Mouse (Mus musculus): ENCODE measurements at regions not wholly inside any gene's neighbourhood (a gene's known extent, or its start where the extent isn't known, plus 50 kb on each side); places are given as distances from the start of the nearest gene placed in this dataset.
A peak's percentile ranks its signal among the peaks of the same experiment; 100 is the strongest.

- DNase-seq (ENCODE audit: low spot score), result no peak
Measured at GRCm38 (mm10) chr6:107894296-107895090, 170.4 kb upstream of the Setmar start.

- DNase-seq (ENCODE audit: low spot score), result no peak
Measured at GRCm38 (mm10) chr6:107910576-107910975, 154.3 kb upstream of the Setmar start.

GRCm38 (mm10) chr6:107911387-107911786 lies 153.5 kb upstream of the Setmar start:
- no peak for DNase-seq (ENCODE audit: low spot score)

- DNase-seq (ENCODE audit: low spot score), result no peak
Measured at GRCm38 (mm10) chr6:107923528-107924199, 141.2 kb upstream of the Setmar start.

- DNase-seq (ENCODE audit: low spot score), result no peak
Measured at GRCm38 (mm10) chr6:107924200-107924735, 140.6 kb upstream of the Setmar start.

- DNase-seq (ENCODE audit: low spot score), result no peak
Measured at GRCm38 (mm10) chr6:107930439-107931173, 134.2 kb upstream of the Setmar start.

- DNase-seq (ENCODE audit: low spot score), result no peak
Measured at GRCm38 (mm10) chr6:107931174-107931557, 133.7 kb upstream of the Setmar start.

GRCm38 (mm10) chr6:107936075-107936635 lies 128.7 kb upstream of the Setmar start:
- no peak for DNase-seq (ENCODE audit: low spot score)

- DNase-seq (ENCODE audit: low spot score), result no peak
Measured at GRCm38 (mm10) chr6:107968694-107969093, 96.2 kb upstream of the Setmar start.

GRCm38 (mm10) chr6:107998921-107999690 lies 65.7 kb upstream of the Setmar start:
- peak; percentile 18 for DNase-seq (ENCODE audit: low spot score)

GRCm38 (mm10) chr6:108003231-108003630 lies 61.6 kb upstream of the Setmar start:
- DNase-seq (ENCODE audit: low spot score), result no peak

GRCm38 (mm10) chr6:108008323-108008722 lies 56.5 kb upstream of the Setmar start:
- no peak for DNase-seq (ENCODE audit: low spot score)

Measured in layer of hippocampus, adult 9-10 months (tissue).